Comparison of ENCODE assay signal across 8 mouse cellular contexts in the genomic region with DNA sequence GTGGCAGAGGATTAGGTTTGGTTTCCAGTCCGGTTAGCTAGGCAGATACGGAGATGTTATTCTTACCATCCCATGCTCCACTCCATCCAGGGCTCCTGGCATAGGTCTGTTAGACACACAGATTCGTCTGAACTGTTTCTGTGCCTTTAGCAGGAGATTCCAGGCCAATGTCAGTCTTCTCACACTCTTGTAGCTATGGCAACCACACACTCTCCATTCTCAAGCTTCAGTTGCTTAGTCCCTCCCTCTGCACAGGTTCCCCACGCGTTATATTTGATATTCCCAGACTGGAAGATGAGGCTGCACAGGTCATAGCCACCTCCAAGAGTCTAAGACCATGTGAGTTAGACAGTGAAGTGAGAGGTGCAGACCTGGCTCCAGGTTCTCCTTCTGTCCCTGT. TPM values are rescaled to one million over a fixed set of nuclear protein-coding genes. Genes with fewer than 3 reads are reported as not detected.
A peak's percentile ranks its signal among the peaks of the same experiment; 100 is the strongest.
DNase-seq lines count a peak whose midpoint lies in the region; ATAC-seq and TF ChIP-seq lines count a peak whose summit lies in the region.

No protein-coding gene starts in this region.

- H3K27ac ChIP-seq in heart, embryonic 11.5 days (ENCODE audit: low read depth, low read length): peak overlapping the region; percentile 90
- H3K27ac ChIP-seq in spleen, adult 2 months (ENCODE audit: insufficient read depth, low read length): peak overlapping the region; percentile 85; the same call in 1 of the 2 replicates
- H3K27ac ChIP-seq in limb, embryonic 13.5 days: peak overlapping the region; percentile 89
- peak overlapping the region; percentile 89 for H3K27ac ChIP-seq in stomach, postnatal 0 days (replicated peaks)

- DNase-seq in heart, postnatal 4 days: no peak
- DNase-seq in spleen, adult 2 months (ENCODE audit: low read depth in 1 of 2, low spot score in 2 of 2): no peak
- DNase-seq in spleen, postnatal 10 days (ENCODE audit: low spot score in 2 of 2): no peak
- DNase-seq in stomach, postnatal 0 days (ENCODE audit: low spot score): no peak
- no peak for DNase-seq in cerebellum, adult 8-10 months
- DNase-seq in thymus, postnatal 25 days: no peak

- peaks cover 24% of the 10 kb centered on the region for H3K4me1 ChIP-seq in heart, embryonic 11.5 days (ENCODE audit: control insufficient read depth, insufficient read depth, low read length)
- H3K4me1 ChIP-seq in spleen, adult 2 months (ENCODE audit: control insufficient read depth, insufficient read depth, insufficient read length): peaks cover 7% of the 10 kb centered on the region; the same call in 1 of the 2 replicates
- peaks cover 32% of the 10 kb centered on the region for H3K4me1 ChIP-seq in limb, embryonic 13.5 days
- peaks cover 10% of the 10 kb centered on the region for H3K4me1 ChIP-seq in stomach, postnatal 0 days (replicated peaks; ENCODE audit: control insufficient read depth, insufficient read depth)

- H3K4me2 ChIP-seq in heart, embryonic 11.5 days: peak overlapping the region; percentile 97
- peak overlapping the region; percentile 98 for H3K4me2 ChIP-seq in limb, embryonic 13.5 days (replicated peaks)
- peak overlapping the region; percentile 89 for H3K4me2 ChIP-seq in stomach, postnatal 0 days (replicated peaks; ENCODE audit: low read depth)

- 65% methylated on average over 5 of the region's 5 CpGs for WGBS in heart, embryonic 11.5 days (ENCODE audit: insufficient replicate concordance)
- 65% methylated on average over 5 of the region's 5 CpGs for WGBS in spleen, adult 2 months
- 70% methylated on average over 5 of the region's 5 CpGs for WGBS in limb, embryonic 13.5 days
- 59% methylated on average over 5 of the region's 5 CpGs for WGBS in stomach, postnatal 0 days

- no peaks in the 10 kb centered on the region for H3K27me3 ChIP-seq in heart, embryonic 11.5 days (ENCODE audit: control insufficient read depth, insufficient read depth, low read length)
- no peaks in the 10 kb centered on the region for H3K27me3 ChIP-seq in spleen, adult 2 months (ENCODE audit: control insufficient read depth, insufficient read depth, low read length)
- H3K27me3 ChIP-seq in limb, embryonic 13.5 days: no peaks in the 10 kb centered on the region
- H3K27me3 ChIP-seq in stomach, postnatal 0 days (ENCODE audit: control insufficient read depth, insufficient read depth, low read length): no peaks in the 10 kb centered on the region

- no peak for ATAC-seq in heart, embryonic 11.5 days (replicated peaks; ENCODE audit: insufficient number of reproducible peaks, low FRiP score, low TSS enrichment)
- no peak for ATAC-seq in limb, embryonic 13.5 days (ENCODE audit: low FRiP score, low read depth)
- ATAC-seq in stomach, postnatal 0 days (ENCODE audit: low FRiP score, low TSS enrichment): no peak

- peaks cover 5% of the 10 kb centered on the region; the same call in 1 of the 2 replicates for H3K36me3 ChIP-seq in heart, embryonic 11.5 days (ENCODE audit: control insufficient read depth, insufficient read depth, low read length)
- no peaks in the 10 kb centered on the region for H3K36me3 ChIP-seq in spleen, adult 2 months (ENCODE audit: control insufficient read depth, insufficient read depth, low read length)
- H3K36me3 ChIP-seq in limb, embryonic 13.5 days: peaks cover 7% of the 10 kb centered on the region
- H3K36me3 ChIP-seq in stomach, postnatal 0 days (ENCODE audit: control insufficient read depth, insufficient read depth, low read length): 0 out of 2 replicates have a peak, but pooled peaks cover 2% of the 10 kb centered on the region

- no peaks in the 10 kb centered on the region for H3K9me3 ChIP-seq in heart, embryonic 11.5 days (replicated peaks; ENCODE audit: control insufficient read depth, low read length)
- H3K9me3 ChIP-seq in limb, embryonic 13.5 days: no peaks in the 10 kb centered on the region
- H3K9me3 ChIP-seq in stomach, postnatal 0 days (ENCODE audit: control insufficient read depth, low read length): no peaks in the 10 kb centered on the region

- TF ChIP-seq POLR2A in spleen, adult 2 months (IDR thresholded peaks at IDR 0.05; ENCODE audit: low read depth, low read length): no peak

- TF ChIP-seq EP300 in stomach, postnatal 0 days (optimal IDR thresholded peaks at IDR 0.05): no peak

- H3K4me3 ChIP-seq in heart, embryonic 11.5 days (ENCODE audit: low read depth, low read length): peak overlapping the region; percentile 74
- no peak overlapping the region for H3K4me3 ChIP-seq in spleen, adult 2 months (ENCODE audit: extremely low read depth, insufficient read depth, insufficient read length)
- peak overlapping the region; percentile 96 for H3K4me3 ChIP-seq in limb, embryonic 13.5 days
- peak overlapping the region; percentile 82 for H3K4me3 ChIP-seq in stomach, postnatal 0 days (ENCODE audit: low read depth, low read length)

- H3K9ac ChIP-seq in heart, embryonic 11.5 days (ENCODE audit: low read depth, low read length): peak overlapping the region; percentile 86
- peak overlapping the region; percentile 96 for H3K9ac ChIP-seq in limb, embryonic 13.5 days
- peak overlapping the region; percentile 87 for H3K9ac ChIP-seq in stomach, postnatal 0 days (ENCODE audit: low read length)

- TF ChIP-seq CTCF in spleen, adult 2 months (IDR thresholded peaks at IDR 0.05; ENCODE audit: extremely low read depth, insufficient read depth, insufficient read length, insufficient replicate concordance): no peak
- no peak for TF ChIP-seq CTCF in stomach, postnatal 0 days (IDR thresholded peaks at IDR 0.05; ENCODE audit: low read depth)

RNA-seq across cellular contexts. Expression of gene Wdr5, which starts 1.1 kb away (rescaled TPM):
- 37.2 and 40.1 TPM in 2 replicates for polyA plus RNA-seq in heart, embryonic 11.5 days (2014; fragmentation: Nextera tagmentation; extraction: Ambion mirVana)
- total RNA-seq in heart, postnatal 4 days (2021): 10 to 100 TPM; 31.4 to 34.2 TPM
- 17.3 and 23.7 TPM in 2 replicates for polyA plus RNA-seq in spleen, adult 2 months (2012; rRNA removed)
- polyA plus RNA-seq in limb, embryonic 13.5 days (2015; fragmentation: Nextera tagmentation; extraction: Ambion mirVana): 62.5 and 63.6 TPM in 2 replicates
- 19.3 and 19.7 TPM in 2 replicates for polyA plus RNA-seq in stomach, postnatal 0 days (2015; fragmentation: Nextera tagmentation; extraction: Ambion mirVana)

RNA-seq across cellular contexts. Expression of gene Brd3, which starts 6.4 kb away (rescaled TPM):
- 99.5 and 116 TPM in 2 replicates for polyA plus RNA-seq in heart, embryonic 11.5 days (2014; fragmentation: Nextera tagmentation; extraction: Ambion mirVana)
- total RNA-seq in heart, postnatal 4 days (2021): 10 to 100 TPM; 57.5 to 59.6 TPM
- 18.2 and 23.7 TPM in 2 replicates for polyA plus RNA-seq in spleen, adult 2 months (2012; rRNA removed)
- polyA plus RNA-seq in limb, embryonic 13.5 days (2015; fragmentation: Nextera tagmentation; extraction: Ambion mirVana): 141 and 169 TPM in 2 replicates
- polyA plus RNA-seq in stomach, postnatal 0 days (2015; fragmentation: Nextera tagmentation; extraction: Ambion mirVana): 41.0 and 48.3 TPM in 2 replicates
